Mouse (Mus musculus): ENCODE data around the gene Slc11a1.
"Not testable (repeated sequence)": the region's sequence is repeated elsewhere in the genome, so short reads cannot be mapped to it uniquely, and the experiment has no call there.

Slc11a1 gene

GRCm38 (mm10) chr1:74374980-74375379, at the start of gene Slc11a1:
Gene Slc11a1, plus strand, starts transcription at chr1:74375195.
- no peak for DNase-seq

GRCm38 (mm10) chr1:74326916-74327315, 48.1 kb upstream of the Slc11a1 start:
- DNase-seq, result not testable (repeated sequence)

- DNase-seq, result peak; percentile 64
These were observed 45.0 kb upstream of the Slc11a1 start for GRCm38 (mm10) chr1:74329899-74330431.

- DNase-seq, result peak; percentile 53
These were observed 43.8 kb upstream of the Slc11a1 start for GRCm38 (mm10) chr1:74331046-74331681.

- peak; percentile 99 for DNase-seq
These were observed 42.7 kb upstream of the Slc11a1 start for GRCm38 (mm10) chr1:74332241-74332763.

GRCm38 (mm10) chr1:74332930-74333329, 42.1 kb upstream of the Slc11a1 start:
- DNase-seq, result no peak

GRCm38 (mm10) chr1:74334607-74335006, 40.4 kb upstream of the Slc11a1 start:
- no peak for DNase-seq

GRCm38 (mm10) chr1:74335033-74335432, 40.0 kb upstream of the Slc11a1 start:
- no peak for DNase-seq

- no peak for DNase-seq
These were observed 39.4 kb upstream of the Slc11a1 start for GRCm38 (mm10) chr1:74335436-74336170.

GRCm38 (mm10) chr1:74337241-74337771, 37.7 kb upstream of the Slc11a1 start:
- no peak for DNase-seq

GRCm38 (mm10) chr1:74338013-74338412, 37.0 kb upstream of the Slc11a1 start:
- DNase-seq, result no peak

GRCm38 (mm10) chr1:74338626-74339025, 36.4 kb upstream of the Slc11a1 start:
- no peak for DNase-seq

GRCm38 (mm10) chr1:74339917-74340316, 35.1 kb upstream of the Slc11a1 start:
- DNase-seq, result no peak

- peak; percentile 73 for DNase-seq
These were observed 34.6 kb upstream of the Slc11a1 start for GRCm38 (mm10) chr1:74340361-74340764.

GRCm38 (mm10) chr1:74340992-74341391, 34.0 kb upstream of the Slc11a1 start:
- DNase-seq, result not testable (repeated sequence)

GRCm38 (mm10) chr1:74341898-74342297, 33.1 kb upstream of the Slc11a1 start:
- DNase-seq, result no peak

- no peak for DNase-seq
These were observed 32.7 kb upstream of the Slc11a1 start for GRCm38 (mm10) chr1:74342308-74342707.

- peak; percentile 70 for DNase-seq
These were observed 31.8 kb upstream of the Slc11a1 start for GRCm38 (mm10) chr1:74343161-74343560.

GRCm38 (mm10) chr1:74344163-74344916, 30.7 kb upstream of the Slc11a1 start:
- DNase-seq, result no peak

GRCm38 (mm10) chr1:74351185-74351769, 23.7 kb upstream of the Slc11a1 start:
- DNase-seq, result no peak

GRCm38 (mm10) chr1:74352532-74353096, 22.4 kb upstream of the Slc11a1 start:
- DNase-seq, result no peak

Data from kidney, postnatal 14 days (tissue).